Mouse (Mus musculus) heart, embryonic 13.5 days (tissue): ENCODE measurements at regions not wholly inside any gene's neighbourhood (a gene's known extent, or its start where the extent isn't known, plus 50 kb on each side); places are given as distances from the start of the nearest gene placed in this dataset.

Source experiments
- ATAC-seq: fragments of 200-750 bp; cut with Nextera tagmentation; 2 replicates; pipeline ENCODE4 v1.8.0; 2017; ENCODE audit warnings: moderate TSS enrichment; ENCODE audit not compliant: insufficient number of reproducible peaks, low FRiP score, low TSS enrichment; ENCODE audit errors: extremely low read depth
- H3K27ac ChIP-seq: fragments of 300-500 bp; sonication (generic); replicated peaks from 2 replicates; pipeline ENCODE4 v1.5.1; 2015; ENCODE audit warnings: moderate library complexity, mild to moderate bottlenecking, inconsistent platforms
- H3K27me3 ChIP-seq: fragments of 300-500 bp; sonication (generic); replicated peaks from 2 replicates; pipeline ENCODE4 v1.6.1; 2015; ENCODE audit warnings: mild to moderate bottlenecking, inconsistent platforms
- H3K36me3 ChIP-seq: fragments of 300-500 bp; sonication (generic); 2 replicates; pipeline ENCODE4 v1.6.1; 2015; ENCODE audit warnings: mild to moderate bottlenecking, inconsistent platforms
- H3K4me1 ChIP-seq: fragments of 300-500 bp; sonication (generic); 2 replicates; pipeline ENCODE4 v1.6.1; 2015; ENCODE audit warnings: inconsistent platforms
- H3K4me2 ChIP-seq: fragments of 300-500 bp; sonication (generic); 2 replicates; pipeline ENCODE4 v1.6.1; 2015; ENCODE audit warnings: inconsistent platforms, mild to moderate bottlenecking, moderate library complexity
- H3K4me3 ChIP-seq: fragments of 300-500 bp; sonication (generic); 2 replicates; pipeline ENCODE4 v1.5.1; 2015; ENCODE audit warnings: moderate library complexity, mild to moderate bottlenecking, inconsistent platforms
- H3K9ac ChIP-seq: fragments of 300-500 bp; sonication (generic); 2 replicates; pipeline ENCODE4 v1.6.1; 2015; ENCODE audit warnings: inconsistent platforms, mild to moderate bottlenecking, moderate library complexity
- H3K9me3 ChIP-seq: fragments of 300-500 bp; sonication (generic); 2 replicates; pipeline ENCODE4 v1.6.1; 2016; ENCODE audit warnings: inconsistent platforms
- WGBS: fragments of 180-500 bp; shearing (Covaris S2); methylation state at CpG from one replicate; pipeline ENCODE4 v1.1.7; 2015; ENCODE audit warnings: mixed read lengths; 5-methylcytosine and 5-hydroxymethylcytosine counted together

DNA sequence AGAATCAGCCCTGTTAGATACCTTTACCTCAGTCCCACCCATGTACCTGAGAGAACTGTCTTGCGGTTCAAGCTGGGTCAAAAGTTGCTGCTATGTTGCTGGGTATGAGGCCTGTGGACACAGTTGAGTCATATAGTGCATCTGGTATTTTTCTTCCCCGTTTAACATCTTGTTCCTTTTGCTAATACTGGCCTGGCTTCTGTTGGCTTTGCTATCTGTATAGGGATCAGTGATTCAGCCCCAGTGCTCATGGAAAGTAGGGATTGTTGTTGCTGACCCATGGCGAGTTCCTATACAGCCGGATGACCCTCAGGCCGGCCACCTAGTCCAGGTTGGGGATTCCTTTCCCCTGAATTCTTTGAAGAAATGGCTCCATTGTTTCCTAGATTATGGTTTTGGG is 158.3 kb upstream of the Rbms1 start:
- H3K36me3 ChIP-seq = no peaks in the 10 kb centered on the region
- no peaks in the 10 kb centered on the region for H3K4me1 ChIP-seq
- H3K4me3 ChIP-seq = no peak overlapping the region
- no peak overlapping the region for H3K27ac ChIP-seq
- no peak for ATAC-seq
- no peaks in the 10 kb centered on the region for H3K27me3 ChIP-seq
- H3K9me3 ChIP-seq = no peaks in the 10 kb centered on the region
- H3K4me2 ChIP-seq = no peak overlapping the region
- no peak overlapping the region for H3K9ac ChIP-seq
- 76% methylated on average over 5 of the region's 5 CpGs for WGBS

DNA sequence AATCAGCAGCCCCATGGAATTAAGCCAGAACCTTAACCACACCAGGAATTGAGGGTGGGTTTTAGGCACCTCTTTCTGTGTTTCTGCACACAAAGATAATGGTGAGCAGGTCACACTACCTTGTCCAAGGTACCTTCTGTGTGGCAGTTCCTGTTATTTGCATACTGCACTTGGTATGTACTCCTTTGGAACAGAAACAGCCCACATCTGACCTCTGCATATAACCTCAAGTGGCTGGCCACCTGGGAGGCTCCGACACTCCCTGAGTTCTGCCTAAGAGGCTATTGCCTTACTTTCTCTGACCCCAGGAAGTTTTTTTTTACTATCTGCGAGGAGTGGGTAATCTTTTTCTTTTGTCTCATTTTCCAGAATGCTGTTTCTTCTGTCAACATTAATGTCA is 151.6 kb upstream of the Rbms1 start:
- no peak overlapping the region for H3K27ac ChIP-seq
- H3K9me3 ChIP-seq = no peaks in the 10 kb centered on the region
- no peak overlapping the region for H3K4me2 ChIP-seq
- WGBS = 39% methylated on average over 2 of the region's 2 CpGs
- no peak for ATAC-seq
- no peak overlapping the region for H3K9ac ChIP-seq
- H3K4me3 ChIP-seq = no peak overlapping the region
- no peaks in the 10 kb centered on the region for H3K27me3 ChIP-seq
- H3K36me3 ChIP-seq = no peaks in the 10 kb centered on the region
- peaks cover 16% of the 10 kb centered on the region for H3K4me1 ChIP-seq

DNA sequence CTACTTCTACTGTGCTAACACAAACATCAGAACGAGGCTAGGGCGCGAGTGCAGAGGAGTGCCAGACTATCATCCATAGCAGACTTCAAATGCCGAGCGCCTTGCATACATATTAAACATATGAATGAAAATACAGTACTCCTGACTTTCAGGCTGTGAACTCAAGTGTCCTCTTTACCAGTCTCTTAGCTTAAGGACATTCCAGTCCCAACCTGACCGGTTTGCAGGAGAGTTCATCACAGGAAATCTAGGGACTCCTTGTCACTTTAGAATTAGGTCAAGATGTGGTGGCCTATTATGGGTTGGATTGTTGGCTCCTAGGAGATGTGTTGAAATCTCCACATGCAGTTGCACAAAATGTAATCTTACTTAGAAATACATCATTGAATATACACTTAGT is 150.9 kb upstream of the Rbms1 start:
- H3K9me3 ChIP-seq = no peaks in the 10 kb centered on the region
- no peak overlapping the region for H3K4me3 ChIP-seq
- peaks cover 22% of the 10 kb centered on the region for H3K4me1 ChIP-seq
- 72% methylated on average over 6 of the region's 6 CpGs for WGBS
- H3K27me3 ChIP-seq = no peaks in the 10 kb centered on the region
- H3K4me2 ChIP-seq = no peak overlapping the region
- ATAC-seq = no peak
- H3K9ac ChIP-seq = no peak overlapping the region
- no peak overlapping the region for H3K27ac ChIP-seq
- no peaks in the 10 kb centered on the region for H3K36me3 ChIP-seq

DNA sequence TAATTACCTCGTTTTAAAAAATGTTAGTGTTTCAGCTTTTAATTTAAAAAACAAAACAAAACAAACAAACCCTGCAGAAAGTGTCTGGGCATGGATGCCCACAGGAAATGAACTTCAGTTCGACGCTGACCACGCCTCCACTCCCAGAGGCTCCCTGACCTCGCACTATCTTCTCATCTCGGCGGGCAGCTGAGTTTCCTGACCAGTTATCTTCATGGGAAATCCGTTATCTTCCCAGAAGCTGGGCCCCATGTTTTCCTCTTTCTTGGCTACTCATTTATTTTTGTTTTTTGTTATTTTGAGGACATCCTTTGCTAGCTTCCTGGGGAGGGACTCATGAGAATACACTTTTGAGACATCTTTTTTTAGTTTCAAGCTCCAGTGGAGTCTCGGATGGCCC is 147.6 kb upstream of the Rbms1 start:
- 36% methylated on average over 9 of the region's 9 CpGs for WGBS
- H3K27me3 ChIP-seq = no peaks in the 10 kb centered on the region
- H3K9ac ChIP-seq = no peak overlapping the region
- no peak overlapping the region for H3K4me2 ChIP-seq
- H3K36me3 ChIP-seq = no peaks in the 10 kb centered on the region
- H3K4me1 ChIP-seq = peaks cover 24% of the 10 kb centered on the region
- H3K27ac ChIP-seq = no peak overlapping the region
- ATAC-seq = no peak
- H3K4me3 ChIP-seq = no peak overlapping the region
- H3K9me3 ChIP-seq = no peaks in the 10 kb centered on the region

DNA sequence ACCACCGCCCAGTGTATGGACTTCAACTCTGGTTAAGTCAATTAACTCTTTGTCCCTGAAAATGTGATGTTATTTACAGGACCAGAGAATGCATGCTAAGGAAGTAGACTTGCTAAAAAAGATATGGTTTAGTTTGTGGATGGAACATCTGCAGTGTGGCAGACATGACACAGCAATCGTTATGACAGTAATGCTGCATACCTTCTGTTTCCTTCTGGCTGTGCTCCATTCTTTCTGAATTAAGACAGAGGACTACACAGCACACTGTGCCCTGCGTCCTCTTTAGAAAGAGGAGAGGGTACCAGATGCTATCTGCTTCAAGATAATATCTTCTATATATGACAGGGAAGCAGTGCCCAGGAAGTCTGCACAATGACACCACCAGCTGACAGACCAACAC is 146.6 kb upstream of the Rbms1 start:
- H3K27me3 ChIP-seq = no peaks in the 10 kb centered on the region
- WGBS = 52% methylated on average over 3 of the region's 3 CpGs
- H3K9me3 ChIP-seq = no peaks in the 10 kb centered on the region
- H3K4me1 ChIP-seq = peaks cover 29% of the 10 kb centered on the region
- no peak overlapping the region for H3K27ac ChIP-seq
- no peak overlapping the region for H3K4me2 ChIP-seq
- H3K36me3 ChIP-seq = no peaks in the 10 kb centered on the region
- ATAC-seq = no peak
- H3K9ac ChIP-seq = no peak overlapping the region
- H3K4me3 ChIP-seq = no peak overlapping the region

DNA sequence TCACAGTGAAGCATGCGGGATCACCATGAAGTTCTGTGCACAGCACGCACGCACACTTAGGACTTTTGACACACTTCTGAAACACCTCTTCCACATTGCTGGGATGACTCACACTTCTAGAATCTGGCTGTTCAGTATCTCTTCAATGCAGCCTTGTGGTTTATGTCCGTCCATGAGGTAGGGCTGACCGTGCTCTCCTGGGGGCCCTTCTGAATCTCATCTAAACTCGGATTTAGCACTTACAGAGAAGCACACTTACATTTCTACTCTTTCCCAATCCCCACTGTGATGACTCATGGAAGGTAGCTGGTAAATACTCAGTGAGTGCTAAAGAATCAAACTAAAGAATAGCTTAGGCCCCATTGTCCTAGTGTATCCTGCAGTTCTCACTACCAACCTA is 142.2 kb upstream of the Rbms1 start:
- ATAC-seq = no peak
- WGBS = 33% methylated on average over 6 of the region's 6 CpGs
- no peak overlapping the region for H3K4me2 ChIP-seq

DNA sequence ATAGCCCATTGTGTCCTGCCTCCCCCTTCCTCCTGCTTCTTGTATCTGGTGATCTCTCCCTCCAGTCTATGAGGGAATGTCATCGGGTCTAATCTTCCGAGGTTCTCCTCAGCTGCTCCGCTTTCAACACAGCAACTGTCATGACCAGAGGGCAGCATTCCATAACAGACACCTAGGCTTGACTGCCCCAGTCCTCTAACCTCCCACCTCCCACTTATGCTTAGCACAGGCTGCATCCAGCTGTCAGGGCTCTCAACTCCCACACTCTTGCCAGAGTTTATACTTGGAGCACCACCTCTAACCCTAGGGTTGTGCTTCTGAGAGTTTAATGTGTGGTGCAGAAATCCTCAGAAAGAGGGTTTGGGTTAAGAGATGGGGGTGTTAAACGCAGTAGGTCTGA is 137.9 kb upstream of the Rbms1 start:
- Histone ChIP-seq H3K9ac (no peak overlapping the region), H3K27me3 (no peaks in the 10 kb centered on the region), H3K4me3 (no peak overlapping the region), H3K4me1 (peaks cover 14% of the 10 kb centered on the region), H3K27ac (no peak overlapping the region), H3K36me3 (no peaks in the 10 kb centered on the region), H3K9me3 (no peaks in the 10 kb centered on the region), H3K4me2 (no peak overlapping the region)
- no peak for ATAC-seq
- WGBS = 32% methylated on average over 4 of the region's 4 CpGs

More for the DNA sequence above, 142.2 kb upstream of the Rbms1 start:
- no peaks in the 10 kb centered on the region for H3K27me3 ChIP-seq
- H3K36me3 ChIP-seq = no peaks in the 10 kb centered on the region
- no peak overlapping the region for H3K9ac ChIP-seq
- no peak overlapping the region for H3K27ac ChIP-seq
- H3K4me3 ChIP-seq = no peak overlapping the region
- H3K4me1 ChIP-seq = peaks cover 23% of the 10 kb centered on the region
- no peaks in the 10 kb centered on the region for H3K9me3 ChIP-seq

DNA sequence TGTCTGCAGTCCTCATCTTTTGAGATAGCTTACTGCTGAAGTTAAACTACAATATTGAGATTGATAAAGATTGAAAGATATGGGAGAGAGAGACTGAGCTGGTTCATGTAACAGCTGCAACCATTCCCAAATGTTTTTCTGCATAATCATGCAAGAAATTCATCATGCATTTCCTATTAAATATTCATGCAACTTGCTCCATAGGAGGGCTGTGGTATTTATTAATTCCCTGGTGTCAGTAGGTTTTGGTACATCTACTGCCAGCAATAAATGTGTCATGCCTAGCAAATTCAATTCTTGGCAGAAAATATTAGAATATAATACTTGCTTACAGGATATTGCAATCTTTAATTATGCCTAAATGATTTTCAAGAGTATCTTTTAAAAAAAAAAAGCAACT is 125.5 kb upstream of the Rbms1 start:
- Histone ChIP-seq H3K9me3 (no peaks in the 10 kb centered on the region), H3K27ac (no peak overlapping the region), H3K27me3 (no peaks in the 10 kb centered on the region), H3K36me3 (no peaks in the 10 kb centered on the region), H3K9ac (no peak overlapping the region), H3K4me3 (no peak overlapping the region), H3K4me1 (no peaks in the 10 kb centered on the region; the same call in 1 of the 2 replicates), H3K4me2 (no peak overlapping the region)
- ATAC-seq = no peak

DNA sequence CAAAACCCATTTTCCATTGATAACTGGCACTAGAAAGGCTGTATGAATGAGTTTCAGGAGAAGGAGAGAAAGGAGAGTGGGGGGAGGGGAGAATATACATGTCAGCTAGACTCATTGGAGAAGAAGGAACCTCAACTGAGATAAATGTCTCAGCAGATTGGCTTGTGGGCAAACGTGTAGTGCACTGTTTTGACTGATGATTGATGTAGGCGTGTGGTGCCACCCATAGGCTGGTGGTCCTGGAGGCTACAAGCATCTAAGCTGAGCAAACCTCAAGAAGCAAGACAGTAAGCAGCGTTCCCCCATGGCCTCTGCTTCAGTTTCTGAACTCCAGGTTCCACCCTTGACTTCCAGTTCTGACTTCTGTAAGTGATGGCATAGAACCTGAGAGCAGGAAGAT is 121.8 kb upstream of the Rbms1 start:
- no peaks in the 10 kb centered on the region; the same call in 1 of the 2 replicates for H3K4me1 ChIP-seq
- WGBS = 51% methylated on average over 3 of the region's 3 CpGs
- H3K27ac ChIP-seq = no peak overlapping the region

DNA sequence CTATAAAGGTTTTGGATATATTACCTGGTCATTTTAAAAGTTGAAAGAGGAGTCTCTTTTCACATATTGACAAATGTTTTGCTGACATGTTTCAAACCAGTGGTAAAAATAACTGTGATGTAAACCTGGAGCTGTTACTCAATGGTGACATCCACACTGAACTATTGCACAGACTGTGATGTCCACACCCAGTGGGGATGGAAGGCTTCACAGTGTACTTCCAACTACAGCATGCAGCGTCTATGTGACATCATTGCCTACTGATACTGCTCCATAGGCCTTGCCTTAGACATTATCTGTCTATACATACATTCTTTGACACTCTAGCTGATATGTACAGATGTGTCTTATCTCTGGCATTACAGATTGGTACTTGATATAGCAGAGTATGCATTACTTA is 120.1 kb upstream of the Rbms1 start:
- no peak for ATAC-seq

More for the DNA sequence above, 121.8 kb upstream of the Rbms1 start:
- no peaks in the 10 kb centered on the region for H3K36me3 ChIP-seq
- H3K9me3 ChIP-seq = no peaks in the 10 kb centered on the region
- ATAC-seq = no peak
- no peaks in the 10 kb centered on the region for H3K27me3 ChIP-seq
- H3K9ac ChIP-seq = no peak overlapping the region
- no peak overlapping the region for H3K4me3 ChIP-seq
- no peak overlapping the region for H3K4me2 ChIP-seq

DNA sequence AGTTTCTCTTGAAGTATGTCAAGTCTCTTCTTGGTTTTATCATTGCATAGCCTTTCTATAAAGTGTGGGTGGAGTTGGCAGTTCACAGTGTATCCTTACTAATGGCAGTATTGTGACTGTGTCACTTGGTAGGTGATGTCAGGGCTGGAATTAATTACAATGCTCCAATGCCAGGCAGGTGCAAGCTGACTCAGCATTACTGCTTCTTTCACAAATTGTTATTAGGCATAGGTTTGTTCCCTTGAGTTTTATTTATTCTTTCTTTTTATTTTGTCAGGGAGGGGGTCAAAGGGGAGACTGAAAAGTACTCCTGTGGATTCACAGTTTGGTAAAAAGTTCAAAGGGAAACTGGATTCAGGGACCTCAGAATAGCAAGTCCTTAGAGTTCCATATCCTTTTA is 119.6 kb upstream of the Rbms1 start:
- Histone ChIP-seq H3K27me3 (no peaks in the 10 kb centered on the region), H3K4me2 (no peak overlapping the region), H3K9me3 (no peaks in the 10 kb centered on the region), H3K4me3 (no peak overlapping the region), H3K36me3 (no peaks in the 10 kb centered on the region), H3K9ac (no peak overlapping the region), H3K27ac (no peak overlapping the region), H3K4me1 (no peaks in the 10 kb centered on the region; the same call in 1 of the 2 replicates)
- ATAC-seq = no peak

More for the DNA sequence above, 120.1 kb upstream of the Rbms1 start:
- Histone ChIP-seq H3K9me3 (no peaks in the 10 kb centered on the region), H3K4me3 (no peak overlapping the region), H3K9ac (no peak overlapping the region), H3K4me1 (no peaks in the 10 kb centered on the region; the same call in 1 of the 2 replicates), H3K27me3 (no peaks in the 10 kb centered on the region), H3K4me2 (no peak overlapping the region), H3K27ac (no peak overlapping the region), H3K36me3 (no peaks in the 10 kb centered on the region)
- WGBS = 86% methylated on average over 1 of the region's 1 CpGs

DNA sequence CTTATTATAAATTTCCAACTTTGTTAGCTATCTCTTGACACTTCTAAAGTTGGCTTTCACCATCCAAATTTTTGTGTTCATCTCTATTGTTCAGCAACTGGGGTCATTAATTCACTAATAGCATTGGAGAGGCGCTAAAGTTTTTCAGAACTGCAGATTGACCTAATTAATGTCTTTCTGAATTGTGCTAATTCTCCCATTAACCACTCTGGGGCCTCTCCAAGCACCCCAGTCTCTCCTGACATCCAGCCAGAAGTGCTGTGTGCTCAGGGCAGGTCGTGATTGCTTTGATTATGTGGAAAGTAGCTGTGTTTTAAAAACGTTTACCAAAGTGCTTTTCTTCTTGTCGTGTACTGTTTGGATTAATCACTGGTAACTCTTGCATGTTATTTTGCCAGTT is 117.0 kb upstream of the Rbms1 start:
- 55% methylated on average over 4 of the region's 4 CpGs for WGBS
- no peaks in the 10 kb centered on the region; the same call in 1 of the 2 replicates for H3K4me1 ChIP-seq
- no peak overlapping the region for H3K4me2 ChIP-seq
- no peak overlapping the region for H3K27ac ChIP-seq
- no peak overlapping the region for H3K9ac ChIP-seq
- H3K4me3 ChIP-seq = no peak overlapping the region
- no peaks in the 10 kb centered on the region for H3K27me3 ChIP-seq
- no peaks in the 10 kb centered on the region for H3K9me3 ChIP-seq
- H3K36me3 ChIP-seq = no peaks in the 10 kb centered on the region
- no peak for ATAC-seq
